In genomic region chr11:108423221-108423620, GRCm38 (mm10) we compare ENCODE assay signal across 24 mouse cellular contexts. TPM values are rescaled to one million over a fixed set of nuclear protein-coding genes. Genes with fewer than 3 reads are reported as not detected.
DNase-seq lines count a peak whose midpoint lies in the region; ATAC-seq and TF ChIP-seq lines count a peak whose summit lies in the region.
"Had no signal": no experiment of that assay in that cellular context is flagged by ENCODE, and none has a peak within 500 bp of the region (broad histone marks: within the 10 kb centered on the region; RNA-seq: fewer than 3 reads in every experiment).

No protein-coding gene starts in this region.

- no peaks in the 10 kb centered on the region for H3K9me3 ChIP-seq in heart, embryonic 12.5 days (replicated peaks)
- H3K9me3 ChIP-seq in midbrain, embryonic 11.5 days (ENCODE audit: control insufficient read depth, low read length): no peaks in the 10 kb centered on the region
- no peaks in the 10 kb centered on the region for H3K9me3 ChIP-seq in midbrain, postnatal 0 days (ENCODE audit: low read length)
- no peaks in the 10 kb centered on the region for H3K9me3 ChIP-seq in midbrain, embryonic 12.5 days
- H3K9me3 ChIP-seq: embryonic facial prominence, embryonic 15.5 days; heart, embryonic 13.5 days; liver, embryonic 13.5 days had no signal

- peaks cover 13% of the 10 kb centered on the region; the same call in 1 of the 2 replicates for H3K4me1 ChIP-seq in heart, embryonic 12.5 days (replicated peaks)
- peaks cover 10% of the 10 kb centered on the region for H3K4me1 ChIP-seq in midbrain, embryonic 11.5 days (ENCODE audit: control insufficient read depth, insufficient read depth, low read length)
- H3K4me1 ChIP-seq in midbrain, postnatal 0 days (ENCODE audit: insufficient read depth, low read length): peaks cover 7% of the 10 kb centered on the region; the same call in 1 of the 2 replicates
- H3K4me1 ChIP-seq in midbrain, embryonic 12.5 days: peaks cover 16% of the 10 kb centered on the region

- H3K4me2 ChIP-seq in heart, embryonic 12.5 days: no peak overlapping the region
- H3K4me2 ChIP-seq in midbrain, embryonic 11.5 days: peak overlapping the region; percentile 10; the same call in 1 of the 2 replicates
- H3K4me2 ChIP-seq in midbrain, postnatal 0 days (ENCODE audit: low read depth, low read length, poor library complexity, severe bottlenecking): no peak overlapping the region
- peak overlapping the region; percentile 59 for H3K4me2 ChIP-seq in midbrain, embryonic 12.5 days (replicated peaks)
- H3K4me2 ChIP-seq: liver, embryonic 13.5 days had no signal

- 61% methylated on average over 7 of the region's 7 CpGs for WGBS in heart, embryonic 12.5 days
- WGBS in midbrain, embryonic 11.5 days: 43% methylated on average over 7 of the region's 7 CpGs
- 49% methylated on average over 7 of the region's 7 CpGs for WGBS in midbrain, postnatal 0 days
- WGBS in midbrain, embryonic 12.5 days: 44% methylated on average over 7 of the region's 7 CpGs

- ATAC-seq in heart, embryonic 12.5 days (ENCODE audit: insufficient number of reproducible peaks, low FRiP score): no peak
- no peak for ATAC-seq in midbrain, embryonic 11.5 days (ENCODE audit: low FRiP score)
- no peak for ATAC-seq in midbrain, postnatal 0 days (ENCODE audit: low FRiP score)
- no peak for ATAC-seq in midbrain, embryonic 12.5 days (ENCODE audit: low FRiP score, low read depth)
- ATAC-seq: intestine, embryonic 16.5 days had no signal

- no peak overlapping the region for H3K4me3 ChIP-seq in heart, embryonic 12.5 days
- H3K4me3 ChIP-seq in midbrain, embryonic 11.5 days (ENCODE audit: low read depth, low read length): no peak overlapping the region
- H3K4me3 ChIP-seq in midbrain, postnatal 0 days (ENCODE audit: low read depth, low read length): no peak overlapping the region
- H3K4me3 ChIP-seq in midbrain, embryonic 12.5 days: no peak overlapping the region
- H3K4me3 ChIP-seq: embryonic facial prominence, embryonic 15.5 days; liver, embryonic 13.5 days had no signal

- peak; percentile 81 for DNase-seq in heart, adult 11 months
- DNase-seq in midbrain, embryonic 11.5 days (ENCODE audit: low spot score, missing footprints): no peak
- no peak for DNase-seq in midbrain, postnatal 0 days (ENCODE audit: low spot score)
- DNase-seq in frontal cortex, postnatal 10 days (ENCODE audit: low spot score in 2 of 2): no peak
- no peak for DNase-seq in kidney, postnatal 14 days
- DNase-seq: adrenal gland, postnatal 10 days; cerebellum, adult 8-10 months; gastrocnemius, postnatal 14 days; heart, adult 18-20 months; heart, postnatal 14 days; kidney, adult 9 months; kidney, postnatal 36 days; liver, embryonic 13.5 days; lung, adult 2 months; lung, postnatal 14 days; right cerebral cortex, postnatal 25 days; thymus, postnatal 25 days had no signal

- no peak for TF ChIP-seq CTCF in midbrain, postnatal 0 days (IDR thresholded peaks at IDR 0.05)

- no peak overlapping the region for H3K9ac ChIP-seq in heart, embryonic 12.5 days
- no peak overlapping the region for H3K9ac ChIP-seq in midbrain, embryonic 11.5 days (ENCODE audit: low read length)
- H3K9ac ChIP-seq in midbrain, postnatal 0 days (replicated peaks; ENCODE audit: low read length, poor library complexity, severe bottlenecking): no peak overlapping the region
- H3K9ac ChIP-seq in midbrain, embryonic 12.5 days (replicated peaks): no peak overlapping the region
- H3K9ac ChIP-seq: embryonic facial prominence, embryonic 15.5 days; hindbrain, embryonic 14.5 days; liver, embryonic 13.5 days had no signal

- no peak overlapping the region for H3K27ac ChIP-seq in heart, embryonic 12.5 days (ENCODE audit: poor library complexity, severe bottlenecking)
- H3K27ac ChIP-seq in midbrain, embryonic 11.5 days (ENCODE audit: low read depth, low read length): no peak overlapping the region
- no peak overlapping the region for H3K27ac ChIP-seq in midbrain, postnatal 0 days (ENCODE audit: low read depth, low read length)
- no peak overlapping the region for H3K27ac ChIP-seq in midbrain, embryonic 12.5 days (replicated peaks)
- H3K27ac ChIP-seq: embryonic facial prominence, embryonic 15.5 days; heart, embryonic 13.5 days; hindbrain, embryonic 14.5 days; liver, embryonic 13.5 days had no signal

- H3K36me3 ChIP-seq in heart, embryonic 12.5 days: no peaks in the 10 kb centered on the region
- no peaks in the 10 kb centered on the region for H3K36me3 ChIP-seq in midbrain, embryonic 11.5 days (ENCODE audit: control insufficient read depth, insufficient read depth, low read length)
- H3K36me3 ChIP-seq in midbrain, postnatal 0 days (ENCODE audit: insufficient read depth, low read length): no peaks in the 10 kb centered on the region
- no peaks in the 10 kb centered on the region for H3K36me3 ChIP-seq in midbrain, embryonic 12.5 days
- H3K36me3 ChIP-seq: embryonic facial prominence, embryonic 15.5 days; heart, embryonic 13.5 days; liver, embryonic 13.5 days had no signal

- H3K27me3 ChIP-seq in heart, embryonic 12.5 days (replicated peaks): peaks cover 11% of the 10 kb centered on the region; the same call in 1 of the 2 replicates
- no peaks in the 10 kb centered on the region for H3K27me3 ChIP-seq in midbrain, embryonic 11.5 days (ENCODE audit: control insufficient read depth, insufficient read depth, low read length)
- H3K27me3 ChIP-seq in midbrain, postnatal 0 days (ENCODE audit: insufficient read depth, low read length): no peaks in the 10 kb centered on the region
- H3K27me3 ChIP-seq in midbrain, embryonic 12.5 days: peaks cover 6% of the 10 kb centered on the region

RNA-seq across cellular contexts. Expression of gene Cep112, which starts 1.8 kb away (rescaled TPM):
- 7.9 and 8.7 TPM in 2 replicates for polyA plus RNA-seq in heart, embryonic 12.5 days (2016; fragmentation: Nextera tagmentation; extraction: Ambion mirVana)
- 21.3 and 28.5 TPM in 2 replicates for polyA plus RNA-seq in midbrain, embryonic 11.5 days (2014; fragmentation: Nextera tagmentation; extraction: Ambion mirVana)
- total RNA-seq in midbrain, postnatal 0 days (2014; rRNA removed): 19.5 and 33.5 TPM in 2 replicates
- 13.9 and 14.1 TPM in 2 replicates for polyA plus RNA-seq in midbrain, postnatal 0 days (2015; fragmentation: Nextera tagmentation; extraction: Ambion mirVana)
- 30.1 and 39.5 TPM in 2 replicates for polyA plus RNA-seq in midbrain, embryonic 12.5 days (2016; fragmentation: Nextera tagmentation; extraction: Ambion mirVana)
- total RNA-seq: monocyte, adult 5-6 weeks had no signal

Comparison
In these comparisons a context has a peak if more than half of its experiments do, and no peak if none do; other contexts are left out.
1. H3K4me2 ChIP-seq: peak in midbrain, embryonic 11.5 days (single experiment) and midbrain, embryonic 12.5 days (single experiment); none in heart, embryonic 12.5 days (single experiment) and midbrain, postnatal 0 days (single experiment).